Mouse (Mus musculus) Muller cell, postnatal 12 days (primary cell): ENCODE results near the gene Zbtb34.
A peak's percentile ranks its signal among the peaks of the same experiment; 100 is the strongest.

Experiments used
- DNase-seq: peaks from one replicate; pipeline ENCODE4 v3.0.0-alpha.2; 2015; ENCODE audit errors: inconsistent ontology term

Gene Zbtb34

GRCm38 (mm10) chr2:33446796-33447195, 15.7 kb upstream of the Zbtb34 start:
- DNase-seq = no peak

DNA sequence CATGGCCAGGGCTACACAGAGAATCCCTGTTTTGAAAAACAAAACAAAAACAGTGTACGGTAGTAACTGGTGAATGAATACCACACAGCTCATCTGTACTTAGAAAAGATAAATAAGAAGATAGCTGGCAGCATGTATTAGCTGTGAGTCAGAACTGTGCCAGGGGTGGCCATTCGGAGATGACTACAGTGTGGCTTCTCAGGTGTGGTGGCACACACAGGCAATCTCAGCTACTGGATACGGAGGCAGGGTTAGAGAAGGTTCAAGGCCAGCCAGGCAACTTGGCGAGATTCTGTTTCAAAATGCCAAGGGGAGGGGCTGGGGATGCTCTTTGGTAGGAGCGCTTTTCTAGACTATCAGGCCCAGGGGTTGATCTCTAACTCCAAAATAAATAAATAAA, 14.6 kb upstream of the Zbtb34 start:
- DNase-seq = no peak

DNA sequence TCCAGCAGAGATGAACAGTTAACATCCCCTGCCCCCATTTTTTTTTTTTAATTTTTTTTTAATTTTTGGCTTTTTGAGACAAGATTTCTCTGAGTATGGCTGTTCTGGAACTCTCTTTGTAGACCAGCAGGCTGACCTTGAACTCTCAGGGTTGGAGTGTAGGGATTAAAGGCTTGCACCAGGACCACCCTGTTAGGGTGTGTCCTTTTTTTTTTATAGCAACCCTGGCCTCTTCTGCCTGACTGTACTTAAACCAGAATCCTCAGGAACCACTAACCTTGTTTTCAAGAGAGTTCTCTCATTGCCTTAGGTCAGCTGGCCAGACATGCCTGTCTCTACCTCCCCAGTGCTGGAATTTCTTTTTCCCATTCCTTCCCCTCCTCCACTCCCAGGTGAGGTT, 13.7 kb upstream of the Zbtb34 start:
- DNase-seq = no peak

DNA sequence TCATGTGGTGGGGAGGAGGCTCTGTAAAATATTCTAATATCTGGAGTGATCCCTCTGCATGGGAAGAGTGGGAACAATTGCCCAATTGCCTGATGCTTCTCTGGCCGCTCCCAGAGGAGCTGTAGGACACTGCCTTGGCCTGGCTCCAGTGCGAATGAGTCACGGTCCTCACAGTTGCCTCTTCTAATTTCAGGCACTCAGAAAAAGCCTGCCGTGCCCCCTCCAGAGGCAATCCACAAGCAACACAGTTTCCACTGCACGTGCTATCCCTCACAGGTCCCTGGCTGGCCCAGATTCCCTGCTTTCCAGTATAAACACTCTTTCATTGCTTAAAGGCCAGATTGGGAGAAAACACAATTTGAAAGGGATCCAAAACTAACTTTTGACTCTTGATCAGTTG, 13.2 kb upstream of the Zbtb34 start:
- peak; percentile 91 for DNase-seq

DNA sequence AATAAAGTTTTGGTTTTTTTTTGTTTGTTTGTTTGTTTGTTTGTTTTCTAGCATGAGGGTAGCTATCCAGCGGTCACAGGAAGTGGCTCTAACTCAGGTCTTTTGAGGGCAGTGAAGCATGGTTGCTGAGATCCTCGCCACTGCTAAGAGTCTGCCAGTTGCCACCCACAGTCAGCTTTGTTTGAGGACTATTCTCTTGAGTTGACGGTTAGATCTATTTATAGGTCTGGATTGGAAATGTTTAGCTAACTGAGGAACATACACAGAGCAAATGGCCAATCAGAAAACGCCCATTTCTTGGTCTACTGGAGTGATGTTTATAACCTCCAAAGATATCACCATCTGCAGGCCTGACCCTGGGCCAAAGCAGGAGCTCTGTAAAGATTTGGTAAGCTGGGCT, 11.6 kb upstream of the Zbtb34 start:
- no peak for DNase-seq

- DNase-seq = no peak
These were observed 9.8 kb upstream of the Zbtb34 start for GRCm38 (mm10) chr2:33440893-33441292.

- DNase-seq = no peak
These were observed 9.0 kb upstream of the Zbtb34 start for GRCm38 (mm10) chr2:33439980-33440670.

- DNase-seq = no peak
These were observed 8.4 kb upstream of the Zbtb34 start for GRCm38 (mm10) chr2:33439471-33439881.

GRCm38 (mm10) chr2:33438377-33438776, 7.3 kb upstream of the Zbtb34 start:
- DNase-seq = no peak

GRCm38 (mm10) chr2:33437184-33437583, 6.1 kb upstream of the Zbtb34 start:
- no peak for DNase-seq

DNA sequence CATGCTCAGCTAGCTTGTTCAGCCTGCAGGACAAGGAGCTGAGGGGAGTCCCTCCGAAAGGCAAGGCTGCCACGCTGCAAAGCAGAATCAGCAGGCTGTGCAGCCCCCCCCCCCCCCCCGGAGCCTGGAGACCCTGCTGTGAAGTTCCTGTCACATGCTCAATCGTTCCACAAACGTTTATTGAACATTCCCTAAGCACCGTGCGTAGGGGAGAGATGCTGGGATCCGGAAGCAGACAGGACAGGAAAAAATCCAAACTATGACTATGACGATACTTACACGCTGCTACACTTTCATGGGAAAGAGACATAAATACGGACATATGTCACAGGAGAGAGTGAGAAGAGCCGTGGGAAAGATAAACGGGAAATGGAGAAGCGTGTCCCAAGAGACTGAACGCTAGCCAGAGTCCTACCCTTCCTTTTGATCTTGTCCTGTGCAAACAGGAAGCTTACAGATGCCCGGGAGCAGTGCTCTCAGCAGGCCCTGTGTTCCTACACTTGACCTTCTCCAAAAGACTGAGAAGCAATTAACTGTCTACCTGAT, 5.0 kb upstream of the Zbtb34 start:
- DNase-seq = peak; percentile 31

DNA sequence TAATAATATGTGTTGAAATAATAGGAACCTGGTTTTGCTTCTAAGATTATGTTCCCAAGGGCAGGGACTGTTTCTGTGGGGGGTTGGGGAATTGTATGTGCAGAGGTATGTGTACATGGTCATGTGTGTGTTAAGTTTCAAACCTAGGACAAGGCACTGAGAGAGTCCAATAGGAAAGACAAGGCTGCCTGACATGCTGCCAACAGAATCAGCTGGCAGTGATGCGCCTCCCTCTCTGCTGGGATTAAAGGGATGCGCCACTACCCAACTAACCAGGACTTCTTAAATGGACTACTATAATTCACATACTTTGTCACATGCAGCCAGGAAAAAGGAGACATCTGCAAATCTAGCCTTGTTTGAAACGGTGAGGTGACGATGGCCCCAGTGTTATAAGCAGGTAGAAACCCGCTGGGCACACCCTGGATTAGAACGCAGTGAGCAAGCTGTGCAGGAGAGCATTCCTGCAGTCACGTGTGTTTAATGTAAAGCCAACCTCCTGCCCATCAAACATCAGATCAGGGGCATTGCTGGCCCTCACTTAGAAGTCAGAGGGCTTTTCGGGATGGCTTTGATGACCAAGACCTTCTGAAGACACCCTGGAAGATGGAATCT, 4.0 kb upstream of the Zbtb34 start:
- DNase-seq = no peak

DNA sequence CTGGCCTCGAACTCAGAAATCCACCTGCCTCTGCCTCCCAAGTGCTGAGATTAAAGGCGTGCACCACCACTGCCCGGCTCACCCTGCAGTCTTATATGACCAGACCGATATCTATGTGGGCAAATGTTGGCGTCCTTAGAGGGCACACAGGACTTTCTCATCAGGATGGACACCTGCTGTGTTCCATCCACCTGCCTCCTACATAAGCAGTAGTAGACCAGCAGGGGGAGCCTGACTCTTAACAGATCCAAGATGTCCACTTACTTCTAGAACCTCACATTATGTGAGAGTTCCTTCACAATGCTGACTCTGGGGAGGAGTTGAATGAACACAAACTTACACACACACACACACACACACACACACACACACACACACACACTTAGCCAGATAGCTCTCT, 1.8 kb upstream of the Zbtb34 start:
- DNase-seq = no peak

- DNase-seq = no peak
These were observed 898 bp downstream of the Zbtb34 start for GRCm38 (mm10) chr2:33430081-33430770.

- no peak for DNase-seq
These were observed 1.8 kb downstream of the Zbtb34 start for GRCm38 (mm10) chr2:33429339-33429738.

DNA sequence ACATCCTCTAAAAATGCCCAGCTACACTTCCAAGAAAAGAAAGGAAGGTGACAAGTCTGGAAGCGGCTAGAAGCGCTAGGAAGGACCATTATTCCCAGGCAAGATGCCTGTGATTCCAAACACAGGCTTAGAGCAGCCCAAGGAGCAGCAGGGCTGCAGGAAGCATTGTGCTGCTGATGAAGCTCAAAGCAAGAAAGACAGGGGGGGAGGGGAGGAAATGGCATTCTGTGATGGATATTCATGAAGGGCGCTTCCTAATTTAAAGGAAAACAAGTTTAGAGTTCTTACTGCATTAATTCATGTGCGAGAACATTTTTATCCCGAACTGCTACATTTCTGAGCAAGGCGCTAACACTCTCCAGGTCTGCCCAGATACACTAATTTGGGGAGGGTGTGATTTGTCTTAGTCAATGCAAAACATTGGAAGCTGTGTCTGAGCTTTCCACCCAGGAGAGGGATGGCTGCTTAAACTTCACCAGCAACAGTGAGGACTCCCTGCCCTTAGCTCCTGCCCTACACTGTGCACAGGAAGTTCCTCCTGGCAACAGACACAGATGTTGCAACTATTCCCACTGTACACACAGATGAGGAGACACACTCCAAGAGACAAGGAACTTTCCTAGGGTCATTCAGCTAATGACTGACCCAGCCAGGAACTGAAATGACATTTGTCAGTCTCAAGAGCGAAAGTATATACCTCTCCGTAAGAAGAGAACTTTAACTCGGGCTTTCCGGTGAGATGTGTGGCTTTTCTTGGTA, 4.3 kb downstream of the Zbtb34 start:
- DNase-seq = no peak

DNA sequence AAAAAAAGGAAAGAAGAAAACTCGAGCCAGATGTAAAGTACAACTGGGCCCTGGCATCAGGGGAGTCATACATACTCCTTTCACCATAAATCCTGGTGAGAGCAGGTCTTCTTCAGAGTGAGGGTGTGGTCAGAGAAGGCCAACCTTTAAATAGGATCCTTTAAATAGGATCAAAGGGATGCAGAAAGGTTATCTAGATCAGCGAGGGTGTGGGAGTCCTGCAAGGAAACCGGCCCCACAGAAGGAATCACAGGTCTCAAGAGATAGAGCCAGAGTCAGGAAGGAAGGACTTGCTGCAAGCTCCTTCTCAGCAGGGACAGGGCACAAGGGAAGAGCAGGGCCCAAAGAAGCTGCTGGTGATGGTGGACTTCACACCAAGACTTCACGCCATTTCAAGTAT, 13.7 kb downstream of the Zbtb34 start:
- no peak for DNase-seq

GRCm38 (mm10) chr2:33414019-33414418, 17.1 kb downstream of the Zbtb34 start:
- no peak for DNase-seq

GRCm38 (mm10) chr2:33412111-33412510, 19.0 kb downstream of the Zbtb34 start:
- DNase-seq = no peak

- no peak for DNase-seq
These were observed 27.6 kb downstream of the Zbtb34 start for GRCm38 (mm10) chr2:33403511-33404003.

DNA sequence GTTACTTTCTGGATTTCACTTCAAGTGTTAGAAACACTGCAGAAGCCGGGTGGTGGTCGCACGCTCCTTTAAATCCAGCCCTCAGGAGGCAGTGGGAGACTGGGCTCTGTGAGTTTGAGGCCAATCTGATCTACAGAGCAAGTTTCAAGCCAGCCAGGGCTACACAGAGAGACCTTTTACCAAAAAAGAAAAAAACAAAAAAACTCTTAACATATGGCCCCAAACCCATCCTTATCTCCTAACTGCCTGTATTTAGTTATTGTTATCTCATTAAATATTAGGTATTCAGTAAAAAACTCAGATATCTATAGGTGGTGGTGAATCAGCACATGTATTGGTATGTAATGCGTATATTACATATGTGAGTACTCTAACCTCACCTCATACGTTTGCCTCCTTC, 28.5 kb downstream of the Zbtb34 start:
- no peak for DNase-seq

GRCm38 (mm10) chr2:33402236-33402635, 28.9 kb downstream of the Zbtb34 start:
- peak; percentile 48 for DNase-seq
